ENCODE assay signal across 24 mouse cellular contexts in genomic region chr14:110078351-110078750, GRCm38 (mm10).
DNase-seq lines count a peak whose midpoint lies in the region; ATAC-seq lines count a peak whose summit lies in the region.
"Had no signal": no experiment of that assay in that cellular context is flagged by ENCODE, and none has a peak within 500 bp of the region (broad histone marks: within the 10 kb centered on the region; RNA-seq: fewer than 3 reads in every experiment).

No protein-coding gene starts in this region.

- ATAC-seq in embryonic facial prominence, embryonic 15.5 days (ENCODE audit: insufficient number of reproducible peaks, low FRiP score, low TSS enrichment, low read depth): peak; percentile 84
- peak; percentile 66; the same call in 1 of the 2 replicates for ATAC-seq in limb, embryonic 12.5 days (ENCODE audit: insufficient number of reproducible peaks, insufficient read depth, low FRiP score, low TSS enrichment, low read depth)
- ATAC-seq in CD4-positive, CD25-positive, alpha-beta regulatory T cell, adult 4 months: no peak
- ATAC-seq: forebrain, embryonic 13.5 days; inflammation-experienced regulatory T-cells, adult 6 months; liver, embryonic 12.5 days had no signal

- H3K4me2 ChIP-seq in embryonic facial prominence, embryonic 15.5 days (replicated peaks): no peak overlapping the region
- no peak overlapping the region for H3K4me2 ChIP-seq in limb, embryonic 12.5 days
- H3K4me2 ChIP-seq: forebrain, embryonic 13.5 days; liver, embryonic 12.5 days; lung, embryonic 14.5 days had no signal

- no peaks in the 10 kb centered on the region for H3K36me3 ChIP-seq in embryonic facial prominence, embryonic 15.5 days
- no peaks in the 10 kb centered on the region for H3K36me3 ChIP-seq in limb, embryonic 12.5 days
- H3K36me3 ChIP-seq: G1E; hindbrain, embryonic 10.5 days; liver, embryonic 12.5 days; midbrain, embryonic 10.5 days had no signal

- no peak overlapping the region for H3K4me3 ChIP-seq in embryonic facial prominence, embryonic 15.5 days (replicated peaks)
- no peak overlapping the region for H3K4me3 ChIP-seq in limb, embryonic 12.5 days (replicated peaks)
- H3K4me3 ChIP-seq: erythroblast, embryonic 14.5 days; forebrain, embryonic 13.5 days; hindbrain, embryonic 10.5 days; liver, embryonic 12.5 days; midbrain, embryonic 10.5 days had no signal

- H3K27me3 ChIP-seq in embryonic facial prominence, embryonic 15.5 days: no peaks in the 10 kb centered on the region
- H3K27me3 ChIP-seq in limb, embryonic 12.5 days: no peaks in the 10 kb centered on the region
- H3K27me3 ChIP-seq: forebrain, embryonic 13.5 days; liver, embryonic 12.5 days had no signal

- H3K27ac ChIP-seq in embryonic facial prominence, embryonic 15.5 days (replicated peaks): peak overlapping the region; percentile 31; the same call in 1 of the 2 replicates
- H3K27ac ChIP-seq in limb, embryonic 12.5 days: peak overlapping the region; percentile 41; the same call in 1 of the 2 replicates
- H3K27ac ChIP-seq: forebrain, embryonic 13.5 days; hindbrain, embryonic 10.5 days; liver, embryonic 12.5 days; midbrain, embryonic 10.5 days had no signal

- peak; percentile 11 for DNase-seq in heart, adult 11 months
- DNase-seq in heart, postnatal 4 days: no peak
- peak; percentile 60 for DNase-seq in embryo, embryonic 11 days
- no peak for DNase-seq in layer of hippocampus, adult 9-10 months (ENCODE audit: low spot score)
- no peak for DNase-seq in gastrocnemius, postnatal 4 days (ENCODE audit: low spot score in 2 of 2)
- DNase-seq: adrenal gland, postnatal 25 days; cerebellum, adult 11 months; cerebellum, postnatal 25 days; gastrocnemius, postnatal 14 days; layer of hippocampus, postnatal 36 days; lung, embryonic 14.5 days; lung, postnatal 4 days; right cerebral cortex, adult 18-20 months; thymus, adult 18-20 months had no signal

- H3K4me1 ChIP-seq in embryonic facial prominence, embryonic 15.5 days: no peaks in the 10 kb centered on the region
- no peaks in the 10 kb centered on the region for H3K4me1 ChIP-seq in limb, embryonic 12.5 days (replicated peaks)
- H3K4me1 ChIP-seq: forebrain, embryonic 13.5 days; hindbrain, embryonic 10.5 days; liver, embryonic 12.5 days; midbrain, embryonic 10.5 days had no signal

- H3K9ac ChIP-seq in embryonic facial prominence, embryonic 15.5 days: no peak overlapping the region
- H3K9ac ChIP-seq in limb, embryonic 12.5 days (replicated peaks): no peak overlapping the region
- H3K9ac ChIP-seq: forebrain, embryonic 13.5 days; liver, embryonic 12.5 days; lung, embryonic 14.5 days had no signal

- no peaks in the 10 kb centered on the region for H3K9me3 ChIP-seq in embryonic facial prominence, embryonic 15.5 days (replicated peaks)
- H3K9me3 ChIP-seq in limb, embryonic 12.5 days: no peaks in the 10 kb centered on the region
- H3K9me3 ChIP-seq: forebrain, embryonic 13.5 days; hindbrain, embryonic 10.5 days; liver, embryonic 12.5 days; midbrain, embryonic 10.5 days had no signal

- 38% methylated on average over 6 of the region's 6 CpGs for WGBS in embryonic facial prominence, embryonic 15.5 days
- WGBS in limb, embryonic 12.5 days: 34% methylated on average over 6 of the region's 6 CpGs

Comparison
In these comparisons a context has a peak if more than half of its experiments do, and no peak if none do; other contexts are left out.
1. DNase-seq: peak in heart, adult 11 months (single experiment) and embryo, embryonic 11 days (single experiment); none in heart, postnatal 4 days (single experiment), layer of hippocampus, adult 9-10 months (single experiment) and gastrocnemius, postnatal 4 days (0 of 2).